Mouse (Mus musculus) CH12.LX (cell line): ENCODE data around the gene 2310039H08Rik.

Source experiments
- CTCF ChIP-seq, 2 experiments: IDR thresholded peaks in 1 of 2; conservative IDR thresholded peaks in 1 of 2; 2 replicates each; pipeline ENCODE4 v1.5.1; 2011 to 2012; ENCODE audit warnings: low read depth in 2 of 2, low read length in 2 of 2, improper control_type of control experiment in 1 of 2, inconsistent platforms in 1 of 2, mild to moderate bottlenecking in 1 of 2, moderate library complexity in 1 of 2
- ELF1 ChIP-seq: IDR thresholded peaks from 2 replicates; pipeline ENCODE4 v1.6.1; 2014; ENCODE audit warnings: low read depth, mild to moderate bottlenecking, inconsistent platforms, low read length, improper control_type of control experiment
- POLR2A ChIP-seq: IDR thresholded peaks from 2 replicates; pipeline ENCODE4 v1.6.1; 2011; ENCODE audit warnings: low read depth, mild to moderate bottlenecking, improper control_type of control experiment, low read length
- POLR2AphosphoS2 ChIP-seq: IDR thresholded peaks from 2 replicates; pipeline ENCODE4 v1.6.1; 2011; ENCODE audit warnings: low read depth, low read length, improper control_type of control experiment
- ZMIZ1 ChIP-seq: IDR thresholded peaks from 2 replicates; pipeline ENCODE4 v1.6.1; 2012; ENCODE audit warnings: low read depth, mild to moderate bottlenecking, inconsistent platforms, low read length, improper control_type of control experiment

DNA sequence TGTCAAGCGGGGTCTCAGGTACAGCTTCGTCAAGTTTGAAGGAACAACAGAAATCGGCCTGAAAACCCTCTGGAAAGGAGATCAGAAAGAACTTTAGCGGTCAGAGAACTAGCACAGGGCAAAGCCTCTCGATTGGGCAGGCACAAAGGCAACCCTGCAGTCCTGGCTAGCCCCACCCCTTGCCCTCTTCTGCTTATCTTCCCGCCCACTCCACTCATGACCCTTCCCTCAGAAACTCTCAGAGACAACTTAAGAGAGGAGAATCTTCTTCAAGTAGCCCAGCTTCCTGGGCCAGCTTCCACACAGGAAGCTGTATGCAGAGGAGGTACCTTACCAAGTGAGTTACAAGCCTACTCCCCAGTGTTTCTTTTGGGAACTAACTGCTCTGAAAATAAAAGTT, 29.3 kb downstream of the 2310039H08Rik start:
- TF ChIP-seq CTCF (conservative IDR thresholded peaks at IDR 0.05 in 1 of 2, IDR thresholded peaks at IDR 0.05 in 1 of 2; ENCODE audit: low read depth in 2 of 2, low read length in 2 of 2) (no peak), ELF1 (no peak), ZMIZ1 (no peak), POLR2A (no peak), POLR2AphosphoS2 (no peak)
